Mouse (Mus musculus) lung, postnatal 0 days (tissue): ENCODE results near the gene Nrk.

Experiments
- CTCF ChIP-seq: IDR thresholded peaks from 2 replicates; pipeline ENCODE4 v1.5.1; 2016; ENCODE audit warnings: antibody characterized with exemption, mild to moderate bottlenecking
- EP300 ChIP-seq: IDR thresholded peaks from 2 replicates; pipeline ENCODE4 v1.6.1; 2016; ENCODE audit warnings: antibody characterized with exemption, mild to moderate bottlenecking, control low read depth

GRCm38 (mm10) chrX:139014524-139014923 is 100.3 kb downstream of the Nrk start:
- TF ChIP-seq CTCF: no peak
- no peak for TF ChIP-seq EP300
